Mouse (Mus musculus): Measurements from ENCODE around the gene Parp9. TPM values are rescaled to one million over a fixed set of nuclear protein-coding genes. Genes with fewer than 3 reads are reported as not detected.
"Not testable (repeated sequence)": the region's sequence is repeated elsewhere in the genome, so short reads cannot be mapped to it uniquely, and the experiment has no call there.

Gene Parp9
- polyA plus RNA-seq, 1 experiment = 4.5 TPM

GRCm38 (mm10) chr16:35984471-35984870, 46.2 kb downstream of the Parp9 start:
- DNase-seq (ENCODE audit: extremely low spot score in 1 of 2, low spot score in 1 of 2) = no peak

DNA sequence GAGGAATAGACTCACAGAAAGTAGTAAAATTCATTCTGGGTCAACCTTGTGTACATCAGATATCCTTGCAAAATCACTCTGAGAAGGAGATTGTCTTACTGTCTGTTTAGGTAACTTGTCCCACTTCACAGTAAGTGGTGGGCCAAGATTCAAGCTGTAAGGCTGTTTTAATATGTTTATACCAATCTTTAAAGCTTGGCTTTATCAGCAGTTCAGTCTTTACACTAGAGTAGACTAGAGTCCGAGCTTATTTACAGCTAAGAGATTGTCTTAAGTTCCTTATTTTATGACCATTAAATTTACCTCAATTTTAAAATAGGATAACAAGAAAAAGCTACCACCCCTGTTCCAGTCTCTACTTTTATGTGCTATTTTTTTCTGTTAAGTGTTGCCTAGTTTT, 49.7 kb downstream of the Parp9 start:
- DNase-seq (ENCODE audit: extremely low spot score in 1 of 2, low spot score in 1 of 2) = no peak

DNA sequence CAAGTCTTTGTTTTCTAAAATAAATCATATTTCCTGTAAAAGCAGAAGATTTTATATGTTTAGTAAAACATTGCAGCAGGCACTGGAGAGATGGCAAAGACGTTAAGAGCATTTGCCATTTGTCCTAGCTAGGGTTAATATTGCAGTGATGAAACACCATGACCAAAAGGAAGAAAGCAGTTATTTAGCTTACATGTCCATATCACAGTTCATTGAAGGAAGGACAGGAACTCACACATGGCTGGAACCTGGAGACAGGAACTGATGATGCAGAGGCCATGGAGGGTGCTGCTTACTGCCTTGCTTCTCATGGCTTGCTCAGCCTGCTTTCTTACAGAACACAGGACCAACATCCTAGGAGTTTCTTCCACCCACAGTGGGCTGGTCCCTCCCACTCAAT, 54.1 kb downstream of the Parp9 start:
- DNase-seq (ENCODE audit: extremely low spot score in 1 of 2, low spot score in 1 of 2) = no peak

GRCm38 (mm10) chr16:35993316-35993715, 55.0 kb downstream of the Parp9 start:
- peak in 1 of 2 experiments; percentile 32 for DNase-seq (ENCODE audit: extremely low spot score in 1 of 2, low spot score in 1 of 2)

- not testable (repeated sequence) for DNase-seq (ENCODE audit: extremely low spot score in 1 of 2, low spot score in 1 of 2)
Measured at GRCm38 (mm10) chr16:35998852-35999251, 60.6 kb downstream of the Parp9 start.

DNA sequence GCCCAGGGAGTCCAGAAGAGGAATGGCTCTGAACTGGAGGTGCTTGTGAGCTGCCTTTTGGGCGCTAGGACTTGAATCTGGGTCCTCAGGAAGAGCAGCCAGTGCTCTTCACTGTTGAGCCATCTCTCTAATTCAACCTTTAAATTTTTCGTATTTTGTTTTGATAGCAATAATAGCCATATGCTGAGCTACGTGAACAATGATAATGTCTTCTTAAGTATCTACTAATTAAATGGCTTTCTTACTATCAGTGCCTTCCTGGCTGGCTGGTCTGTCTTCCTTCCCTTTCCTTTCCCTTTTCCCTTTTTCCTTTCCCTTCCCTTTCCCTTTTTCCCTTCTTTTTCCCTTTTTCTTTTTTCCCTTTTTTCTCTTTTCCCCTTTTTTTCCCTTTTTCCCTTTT, 70.1 kb downstream of the Parp9 start:
- DNase-seq (ENCODE audit: extremely low spot score in 1 of 2, low spot score in 1 of 2) = no peak

DNA sequence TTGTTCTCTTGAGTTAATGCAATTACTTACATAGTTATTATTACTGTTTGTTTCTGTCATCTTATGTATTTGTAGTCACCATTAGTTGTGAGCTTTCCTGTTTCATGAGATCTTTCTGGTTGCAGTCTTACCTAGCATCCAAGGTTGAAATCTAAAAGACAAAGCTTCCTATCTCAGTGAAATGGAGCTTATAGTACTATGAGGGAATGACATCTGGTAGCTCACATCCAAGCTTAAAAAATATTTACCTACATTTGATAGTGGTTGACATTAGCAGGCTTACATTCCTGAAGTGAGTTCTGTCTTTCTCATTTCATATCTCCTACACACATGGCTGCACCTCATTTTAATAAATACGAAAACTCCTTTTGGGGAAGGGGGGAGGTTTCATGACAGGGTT, 78.1 kb downstream of the Parp9 start:
- no peak for DNase-seq (ENCODE audit: extremely low spot score in 1 of 2, low spot score in 1 of 2)

Other genes with a start within 250 kb of the Parp9 start
- 56.0 and 60.0 TPM in 2 replicates for gene Dirc2, start 169.1 kb upstream of the Parp9 start, polyA plus RNA-seq (2012; rRNA removed)
- 5.9 and 6.5 TPM in 2 replicates for gene Hspbap1, start 168.1 kb upstream of the Parp9 start, polyA plus RNA-seq (2012; rRNA removed)
- gene Parp14, start 66.9 kb upstream of the Parp9 start, polyA plus RNA-seq (2012; rRNA removed) = 2.1 TPM in 2 replicates
- gene Dtx3l, start 681 bp downstream of the Parp9 start, polyA plus RNA-seq (2012; rRNA removed) = 3.0 TPM in 2 replicates
- gene Kpna1, start 40.3 kb downstream of the Parp9 start, polyA plus RNA-seq (2012; rRNA removed) = 44.0 and 48.2 TPM in 2 replicates
- gene Wdr5b, start 102.7 kb downstream of the Parp9 start, polyA plus RNA-seq (2012; rRNA removed) = 5.0 and 5.4 TPM in 2 replicates
- 99.7 and 111 TPM in 2 replicates for gene Fam162a, start 133.1 kb downstream of the Parp9 start, polyA plus RNA-seq (2012; rRNA removed)
- 21.4 and 26.9 TPM in 2 replicates for gene Ccdc58, start 133.2 kb downstream of the Parp9 start, polyA plus RNA-seq (2012; rRNA removed)
- not detected in 2 replicates for gene Csta1, start 192.8 kb downstream of the Parp9 start, polyA plus RNA-seq (2012; rRNA removed)
- gene Stfa2l1, start 218.3 kb downstream of the Parp9 start, polyA plus RNA-seq (2012; rRNA removed) = not detected in 2 replicates
- not detected in 2 replicates for gene Gm5483, start 245.7 kb downstream of the Parp9 start, polyA plus RNA-seq (2012; rRNA removed)

Data from frontal cortex, adult 2 months (tissue).